Mouse (Mus musculus) heart, embryonic 10.5 days (tissue): ENCODE results near the gene Cul4b. TPM values are rescaled to one million over a fixed set of nuclear protein-coding genes. Genes with fewer than 3 reads are reported as not detected.
"Not testable (repeated sequence)": the region's sequence is repeated elsewhere in the genome, so short reads cannot be mapped to it uniquely, and the experiment has no call there.

Source experiments
- DNase-seq: peaks from one replicate; pipeline ENCODE4 v3.0.0-alpha.2; 2017; ENCODE audit warnings: low spot score
- H3K27ac ChIP-seq: fragments of 300-500 bp; sonication (generic); 2 replicates; pipeline ENCODE4 v1.5.1; 2016; ENCODE audit warnings: mild to moderate bottlenecking
- H3K27me3 ChIP-seq: fragments of 300-500 bp; sonication (generic); 2 replicates; pipeline ENCODE4 v1.6.1; 2016; ENCODE audit warnings: mild to moderate bottlenecking; ENCODE audit not compliant: poor library complexity, insufficient read depth, severe bottlenecking
- H3K36me3 ChIP-seq: fragments of 300-500 bp; sonication (generic); 2 replicates; pipeline ENCODE4 v1.6.1; 2016; ENCODE audit warnings: mild to moderate bottlenecking, moderate library complexity
- H3K4me1 ChIP-seq: fragments of 300-500 bp; sonication (generic); 2 replicates; pipeline ENCODE4 v1.6.1; 2016; ENCODE audit warnings: mild to moderate bottlenecking
- H3K4me3 ChIP-seq: fragments of 300-500 bp; sonication (generic); 2 replicates; pipeline ENCODE4 v1.5.1; 2016; ENCODE audit warnings: mild to moderate bottlenecking, moderate library complexity
- H3K9me3 ChIP-seq: fragments of 300-500 bp; sonication (generic); 2 replicates; pipeline ENCODE4 v1.6.1; 2016; ENCODE audit warnings: mild to moderate bottlenecking, moderate library complexity
- WGBS: fragments of 180-500 bp; shearing (Covaris S2); methylation state at CpG from one replicate; pipeline ENCODE4 v1.1.7; 2016; 5-methylcytosine and 5-hydroxymethylcytosine counted together
- polyA plus RNA-seq: library from polyadenylated mRNA; unstranded; fragments of >200 nt; fragmentation: Nextera tagmentation; extraction: Ambion mirVana; gene quantifications from 2 replicates; pipeline ENCODE4 v1.2.1, GENCODE M21; 2016

Cul4b gene
- polyA plus RNA-seq, 1 experiment from 2014 or later, result 34.2 TPM

- DNase-seq, result no peak
- no peak overlapping the region for H3K4me3 ChIP-seq
- no peaks in the 10 kb centered on the region for H3K9me3 ChIP-seq
- H3K36me3 ChIP-seq, result peaks cover 16% of the 10 kb centered on the region
- H3K27me3 ChIP-seq, result no peaks in the 10 kb centered on the region
- H3K27ac ChIP-seq, result no peak overlapping the region
- no peaks in the 10 kb centered on the region for H3K4me1 ChIP-seq
Measured at GRCm38 (mm10) chrX:38553255-38553654, 22.7 kb downstream of the Cul4b start.

- no peaks in the 10 kb centered on the region for H3K36me3 ChIP-seq
- H3K27ac ChIP-seq, result no peak overlapping the region
- no peak for DNase-seq
- no peaks in the 10 kb centered on the region for H3K9me3 ChIP-seq
- 6% methylated on average over 7 of the region's 7 CpGs for WGBS
- H3K4me1 ChIP-seq, result no peaks in the 10 kb centered on the region
- no peaks in the 10 kb centered on the region for H3K27me3 ChIP-seq
- no peak overlapping the region for H3K4me3 ChIP-seq
Measured at GRCm38 (mm10) chrX:38514556-38514955, 61.4 kb downstream of the Cul4b start.

GRCm38 (mm10) chrX:38504846-38505245 lies 71.2 kb downstream of the Cul4b start:
- no peak for DNase-seq
- H3K9me3 ChIP-seq, result no peaks in the 10 kb centered on the region
- no peak overlapping the region for H3K27ac ChIP-seq
- WGBS, result 85% methylated on average over 14 of the region's 14 CpGs
- no peaks in the 10 kb centered on the region for H3K4me1 ChIP-seq
- no peaks in the 10 kb centered on the region for H3K36me3 ChIP-seq
- H3K27me3 ChIP-seq, result no peaks in the 10 kb centered on the region
- H3K4me3 ChIP-seq, result no peak overlapping the region

GRCm38 (mm10) chrX:38502182-38502581 lies 73.8 kb downstream of the Cul4b start:
- not testable (repeated sequence) for H3K4me1 ChIP-seq, H3K9me3 ChIP-seq, H3K27me3 ChIP-seq, H3K36me3 ChIP-seq, H3K4me3 ChIP-seq, H3K27ac ChIP-seq, DNase-seq
- WGBS, result 67% methylated on average over 5 of the region's 5 CpGs

GRCm38 (mm10) chrX:38485464-38485863 lies 90.5 kb downstream of the Cul4b start:
- H3K36me3 ChIP-seq, H3K27me3 ChIP-seq, DNase-seq, H3K27ac ChIP-seq, H3K9me3 ChIP-seq, H3K4me1 ChIP-seq: not testable (repeated sequence)
- 0 out of 2 replicates have a peak overlapping the region, but pooled peaks have one; percentile 12 for H3K4me3 ChIP-seq
- 30% methylated on average over 20 of the region's 20 CpGs for WGBS

Other genes with a start within 250 kb of the Cul4b start
- gene Lamp2, start 119.7 kb downstream of the Cul4b start, polyA plus RNA-seq, result 96.9 and 115 TPM in 2 replicates
- 52.9 and 60.2 TPM in 2 replicates for gene Mcts1, start 24.4 kb upstream of the Cul4b start, polyA plus RNA-seq
- gene C1galt1c1, start 58.9 kb upstream of the Cul4b start, polyA plus RNA-seq, result 28.0 and 28.4 TPM in 2 replicates
- 3.0 and 3.6 TPM in 2 replicates for gene 6030498E09Rik, start 196.5 kb upstream of the Cul4b start, polyA plus RNA-seq